Mouse (Mus musculus): Measurements from ENCODE around the gene Ptprm.

Gene Ptprm

DNA sequence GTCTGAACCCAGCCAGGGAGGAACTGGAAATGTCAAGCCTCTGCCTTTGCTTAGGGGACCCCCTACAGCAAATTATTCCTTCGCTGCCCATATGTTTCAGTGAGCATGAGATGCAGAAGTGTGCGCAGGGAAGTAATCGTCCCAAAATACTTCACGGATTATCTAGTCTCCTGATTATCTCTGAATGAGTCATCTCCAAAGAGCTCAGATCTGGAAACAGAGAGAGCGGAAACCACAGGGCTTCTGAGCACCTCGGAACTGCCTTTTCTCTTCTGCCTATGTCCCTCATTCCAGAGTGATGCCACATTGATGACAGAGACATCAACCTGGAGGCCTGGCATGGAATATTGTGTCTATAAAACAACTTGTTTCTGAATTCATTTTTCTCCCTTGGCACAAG is 11.3 kb downstream of the Ptprm start:
- DNase-seq = no peak

DNA sequence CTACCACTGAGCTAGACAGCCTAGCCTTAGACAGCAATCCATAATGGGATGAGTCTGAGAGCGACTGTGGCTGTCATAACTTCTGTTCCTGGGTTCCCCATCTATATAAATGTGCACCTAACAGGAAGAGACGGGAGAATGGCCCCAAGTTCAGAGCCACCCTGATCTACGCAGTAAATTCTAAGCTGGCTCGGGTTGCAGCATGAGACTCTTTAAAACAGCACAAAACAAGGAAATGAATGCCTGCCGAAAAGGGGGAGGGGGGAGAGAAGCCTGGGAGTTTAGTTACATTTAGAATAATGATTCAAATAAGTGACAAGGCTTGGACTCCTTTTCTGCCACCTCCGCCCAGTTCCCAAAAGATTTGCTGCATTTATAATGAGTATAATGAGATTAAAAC is 13.9 kb downstream of the Ptprm start:
- DNase-seq = no peak

DNA sequence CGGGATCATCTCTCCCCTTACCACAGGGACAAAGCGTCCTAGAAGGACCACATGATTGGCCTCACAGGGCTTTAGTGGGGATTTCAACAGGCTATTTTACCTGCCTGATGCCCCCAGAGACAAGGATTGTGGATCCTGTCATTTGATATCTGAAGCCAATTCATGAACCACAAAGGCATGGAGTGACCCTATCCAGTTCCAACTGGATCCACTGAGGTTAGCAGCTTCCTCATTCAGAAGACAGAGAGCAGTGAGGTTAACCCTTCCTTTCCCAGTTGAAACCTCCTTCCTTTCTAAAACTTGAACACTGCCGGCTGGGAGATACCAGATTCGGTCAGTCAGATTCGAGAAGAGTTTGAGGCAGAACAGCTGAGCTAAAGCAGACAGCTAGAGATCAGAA is 14.7 kb downstream of the Ptprm start:
- DNase-seq = no peak

DNA sequence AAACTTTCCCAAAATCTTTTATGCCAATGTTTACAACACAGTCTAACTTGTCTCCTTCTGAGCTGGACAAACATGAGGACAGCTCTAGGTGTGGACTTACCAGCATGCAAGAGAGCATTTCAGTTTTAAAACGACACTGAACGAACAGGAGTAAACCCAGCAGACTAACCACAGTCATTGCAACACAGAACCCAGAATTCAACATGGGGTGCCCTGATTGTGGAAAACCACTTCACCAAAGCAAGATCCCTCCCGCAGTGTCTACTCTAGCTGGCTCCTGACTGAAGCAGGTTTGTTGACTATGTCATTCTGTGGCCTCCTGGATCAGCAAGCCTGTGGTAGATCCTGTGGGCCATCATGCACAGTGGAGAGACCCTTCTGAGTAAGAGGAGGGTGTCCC is 19.9 kb downstream of the Ptprm start:
- DNase-seq = no peak

DNA sequence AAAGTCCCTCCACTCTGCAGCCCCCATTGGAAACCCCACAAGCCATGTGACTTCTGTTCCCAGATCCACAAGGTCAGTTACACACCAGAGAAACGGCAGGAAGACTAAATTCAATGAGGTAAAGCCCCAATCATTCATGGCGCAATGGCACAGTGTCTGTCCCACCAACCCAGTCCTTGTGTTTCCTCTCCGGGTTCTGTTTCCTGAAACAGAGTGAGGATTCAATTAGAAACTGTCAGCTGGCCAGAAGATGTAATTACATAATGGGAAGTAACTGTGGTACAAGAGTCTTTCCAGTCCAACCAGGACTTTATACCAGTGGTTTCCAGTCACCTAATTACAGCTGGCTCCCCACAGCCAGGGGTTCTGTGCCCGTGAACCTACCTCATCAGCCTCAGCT is 24.8 kb downstream of the Ptprm start:
- DNase-seq = no peak

DNA sequence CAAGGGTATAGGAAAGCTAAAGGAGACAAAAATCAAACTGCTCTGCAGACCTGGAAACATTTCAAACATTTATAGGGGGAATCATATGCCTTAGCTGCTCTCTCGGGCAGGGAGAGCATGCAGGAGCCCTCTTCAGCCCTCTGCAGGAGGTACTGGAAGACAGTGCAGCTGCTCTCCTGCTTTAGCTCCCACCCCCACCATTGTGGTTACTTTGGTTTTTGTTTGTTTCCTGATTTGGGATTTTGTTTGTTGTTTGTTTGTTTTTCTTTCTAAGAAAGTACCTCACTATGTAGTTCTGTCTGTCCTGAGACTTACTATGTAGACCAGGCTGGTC is 29.8 kb downstream of the Ptprm start:
- DNase-seq = no peak

DNA sequence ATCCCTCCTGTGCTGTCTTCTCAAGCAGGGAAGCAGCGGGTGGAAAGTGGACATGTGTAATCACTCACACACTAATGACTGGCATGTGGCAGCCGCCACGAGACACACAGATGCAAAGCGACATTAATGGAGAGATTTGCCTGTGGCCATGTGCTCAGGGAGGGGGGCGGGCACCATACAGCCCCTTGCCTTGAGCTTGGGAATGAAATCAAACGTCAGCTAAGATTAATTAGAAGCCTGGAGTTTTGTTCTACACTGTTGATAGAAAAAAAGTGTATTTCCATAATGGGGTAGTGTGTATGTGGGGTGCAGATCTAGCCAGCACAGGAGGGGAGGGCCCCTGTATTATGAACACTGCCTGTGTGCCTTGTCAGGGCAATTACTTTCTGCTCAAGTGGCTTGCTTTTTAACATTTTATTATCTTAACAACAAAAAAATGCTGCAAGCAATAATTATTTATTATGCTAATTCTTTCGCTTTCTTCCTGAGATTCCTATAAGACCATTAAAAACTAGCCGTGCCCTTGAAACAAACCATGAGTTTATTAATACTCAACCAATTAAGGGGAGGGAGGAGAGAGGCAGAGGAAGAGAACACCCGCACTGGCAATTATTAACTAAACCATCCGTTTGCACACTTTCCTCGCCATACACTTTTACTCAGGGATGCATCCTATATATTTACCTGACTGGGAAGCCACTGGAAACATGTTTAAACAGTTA is 30.3 kb downstream of the Ptprm start:
- no peak for DNase-seq

DNA sequence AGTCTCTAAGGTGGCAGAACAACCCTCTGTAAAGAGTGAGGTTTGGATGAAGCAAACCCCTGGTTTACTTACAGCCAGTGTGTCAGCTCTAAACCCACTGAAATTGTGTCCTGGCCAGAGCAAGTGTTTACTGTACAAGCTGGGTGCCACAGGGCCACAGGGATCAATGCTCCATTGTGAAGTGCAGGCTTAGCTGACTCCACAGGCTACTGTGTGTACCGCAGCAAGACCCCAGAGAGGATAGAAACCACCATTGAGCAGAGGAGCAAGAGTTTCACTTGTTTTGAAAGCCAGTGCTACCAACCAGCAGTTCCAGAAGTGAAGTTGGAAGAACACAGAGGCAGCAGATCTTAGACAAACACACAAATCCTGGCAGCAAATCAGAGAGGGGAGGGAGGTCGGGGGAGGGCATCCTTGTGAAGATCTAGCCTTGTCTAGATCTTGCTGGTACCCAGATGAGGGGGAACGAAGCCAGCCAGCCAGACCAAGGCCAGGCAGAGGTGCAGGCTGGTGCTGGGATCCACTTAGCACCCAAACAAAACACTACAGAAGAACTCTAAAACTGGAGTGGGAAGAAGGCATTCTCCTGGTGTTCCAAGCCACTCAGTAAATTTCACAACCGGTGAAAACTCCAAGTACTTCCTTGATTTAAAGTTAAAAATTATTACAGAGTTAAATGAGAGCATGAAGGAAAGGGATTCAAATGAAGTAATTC is 39.6 kb downstream of the Ptprm start:
- no peak for DNase-seq

DNA sequence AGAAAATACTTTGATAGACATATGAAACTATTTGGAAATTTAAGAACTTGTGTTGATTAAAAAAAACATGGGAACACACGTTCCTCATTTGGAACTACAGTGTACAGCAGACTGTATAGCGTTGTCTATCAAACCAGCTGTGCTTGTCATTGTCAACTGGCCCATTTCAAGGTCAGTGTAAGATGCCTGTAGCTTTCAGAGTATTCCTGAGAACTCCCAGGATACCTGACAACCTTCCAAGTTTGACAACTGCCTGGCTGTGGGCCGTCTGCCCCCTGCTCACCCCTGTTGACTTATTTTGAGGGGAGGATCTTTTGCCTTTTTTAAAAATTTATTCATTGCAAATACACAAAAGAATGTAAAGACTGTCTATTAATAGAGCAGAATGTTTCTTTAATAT is 45.8 kb downstream of the Ptprm start:
- DNase-seq = no peak

DNA sequence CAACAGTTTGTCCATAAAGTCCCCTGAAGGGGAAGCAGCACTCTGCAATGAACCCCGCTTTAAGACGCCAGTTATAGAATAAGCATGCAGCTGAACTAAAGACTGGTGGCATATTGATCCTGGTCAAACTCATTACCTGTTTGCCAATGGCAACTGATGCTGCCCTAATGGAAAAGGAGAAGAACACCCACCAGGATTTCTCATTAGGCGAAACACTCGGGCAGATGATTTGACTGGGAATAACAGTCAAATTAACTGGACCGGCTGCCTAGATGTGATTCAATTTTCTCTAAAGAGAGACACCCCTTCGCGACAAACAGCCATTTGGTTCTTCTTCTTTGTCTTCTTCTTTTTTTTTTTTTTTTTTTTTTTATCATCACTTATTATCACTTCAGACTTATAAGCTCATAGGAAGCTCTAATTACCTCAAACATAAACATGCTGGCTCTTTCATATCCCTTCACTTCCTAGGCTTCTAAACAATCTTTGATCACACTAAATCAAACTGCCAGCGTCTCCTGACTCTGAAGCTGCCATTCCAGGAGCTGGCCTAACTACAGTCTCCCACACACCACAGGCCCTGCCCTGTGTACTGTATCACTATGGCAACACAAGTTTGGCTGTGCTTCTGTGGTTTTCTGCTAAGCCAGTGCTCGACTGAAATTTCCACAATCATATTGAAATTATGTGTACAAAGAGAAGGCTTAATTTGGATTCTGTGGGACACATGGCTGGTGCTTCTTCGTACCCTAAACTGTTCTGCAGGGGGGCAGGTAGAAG is 48.0 kb downstream of the Ptprm start:
- DNase-seq = no peak

DNA sequence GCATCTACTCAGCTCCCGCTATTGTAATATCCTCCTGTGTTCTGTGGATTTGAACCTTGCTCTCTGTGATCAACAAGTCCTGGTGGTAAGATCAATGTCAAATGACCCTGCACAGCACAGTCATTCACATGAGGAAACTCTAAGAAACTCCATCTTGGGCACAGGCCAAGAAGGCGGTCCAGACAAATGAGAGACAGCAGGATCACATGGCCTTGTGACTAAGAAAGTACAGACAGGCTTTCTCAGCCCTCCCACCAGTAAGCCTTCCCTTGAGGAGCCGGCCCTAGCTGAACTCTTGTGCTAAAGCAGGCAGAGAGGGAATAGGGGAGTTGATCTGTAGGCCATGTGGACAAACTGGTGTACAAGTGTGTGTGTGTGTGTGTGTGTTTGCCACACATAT is 49.4 kb downstream of the Ptprm start:
- DNase-seq = no peak

DNA sequence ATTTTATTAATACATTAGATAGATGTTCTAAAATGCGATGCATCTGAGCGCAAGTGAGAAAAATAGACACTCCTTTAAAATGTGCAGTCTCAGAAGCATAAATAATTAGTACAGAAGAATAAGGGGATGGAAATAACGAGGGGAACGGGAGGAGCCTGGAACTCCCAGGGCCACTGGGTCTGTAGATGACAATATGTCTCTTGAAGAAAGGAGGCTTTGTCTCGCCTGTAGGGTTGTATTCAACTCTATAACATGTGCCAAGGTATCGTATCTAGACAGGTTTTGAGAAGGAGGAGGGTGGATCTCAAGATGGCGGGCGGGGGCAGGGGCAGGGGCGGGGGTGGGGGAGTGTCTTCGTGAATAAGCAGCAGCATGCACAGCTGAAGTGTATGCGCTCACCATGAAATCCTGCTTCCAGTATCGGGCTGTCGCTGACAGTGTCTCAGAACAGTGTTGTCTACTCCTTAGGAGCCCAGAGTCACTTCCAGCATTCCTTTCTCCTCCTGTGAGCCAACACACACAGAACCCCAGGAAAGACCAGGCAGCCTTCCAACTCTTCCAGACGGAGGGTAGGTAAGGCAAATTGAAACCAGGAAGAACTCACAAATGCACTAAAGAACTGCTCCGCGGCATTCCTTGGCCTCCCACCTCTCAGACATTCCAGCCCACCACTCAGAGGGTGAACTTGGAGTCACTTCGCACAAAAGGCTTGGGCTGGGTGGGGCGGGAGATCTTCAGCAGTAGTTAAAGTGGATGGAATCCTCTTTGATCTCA is 50.7 kb downstream of the Ptprm start:
- DNase-seq = no peak

DNA sequence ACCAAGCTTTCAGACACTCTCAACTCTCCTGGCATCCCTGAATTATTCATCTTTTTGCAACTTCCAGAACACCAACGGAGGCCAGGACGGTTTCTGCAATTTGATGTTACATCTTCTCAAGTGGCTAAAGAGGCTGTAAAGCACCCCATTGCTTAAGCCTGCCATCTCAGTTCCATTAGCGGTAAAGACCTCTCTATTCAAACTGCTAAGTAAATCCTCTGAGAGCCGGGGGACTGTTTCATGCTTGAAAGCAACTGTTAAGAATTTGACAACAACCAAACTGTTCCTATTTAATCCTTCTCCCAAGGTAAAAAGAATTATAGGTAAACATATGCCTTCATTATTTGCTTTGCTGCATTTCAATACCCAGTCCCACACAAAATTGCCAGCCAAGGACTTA is 51.7 kb downstream of the Ptprm start:
- no peak for DNase-seq

DNA sequence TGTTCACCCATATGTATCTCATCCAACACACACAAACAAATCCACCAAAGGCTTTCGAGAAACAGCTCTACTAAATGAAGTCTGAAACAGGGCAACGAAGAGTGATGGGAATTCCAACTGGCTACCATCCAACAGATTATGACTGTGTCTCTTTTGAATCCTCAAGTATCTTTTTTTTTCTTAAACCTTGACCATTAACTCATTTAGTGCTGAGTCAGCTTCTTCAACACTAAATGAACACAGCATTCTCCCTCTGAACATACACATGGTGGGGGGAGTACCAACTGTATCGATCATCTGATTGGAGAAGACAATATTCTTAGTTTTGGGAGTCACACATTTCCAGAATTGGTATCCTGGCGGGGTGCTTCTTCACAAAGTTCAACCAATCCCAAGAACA is 52.2 kb downstream of the Ptprm start:
- DNase-seq = no peak

DNA sequence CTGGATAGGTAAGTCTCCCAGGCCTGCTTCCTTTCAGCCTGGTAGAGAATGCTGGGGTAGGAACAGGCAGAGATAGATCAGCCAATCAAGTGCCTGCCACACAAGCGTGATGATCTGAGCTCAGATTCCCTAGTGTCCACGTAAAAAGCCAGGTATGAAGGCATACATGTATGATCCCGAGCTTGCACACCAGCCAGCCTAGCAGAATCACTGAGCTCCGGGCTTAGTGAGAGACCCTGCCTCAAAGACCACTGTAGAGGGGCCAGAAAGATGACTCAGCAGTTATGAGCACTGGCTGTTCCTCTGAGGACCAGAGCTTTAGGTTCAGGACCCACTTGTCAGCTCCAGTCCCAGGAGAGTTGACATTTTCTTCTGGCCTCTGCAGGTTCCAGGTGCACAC is 52.9 kb downstream of the Ptprm start:
- no peak for DNase-seq

DNA sequence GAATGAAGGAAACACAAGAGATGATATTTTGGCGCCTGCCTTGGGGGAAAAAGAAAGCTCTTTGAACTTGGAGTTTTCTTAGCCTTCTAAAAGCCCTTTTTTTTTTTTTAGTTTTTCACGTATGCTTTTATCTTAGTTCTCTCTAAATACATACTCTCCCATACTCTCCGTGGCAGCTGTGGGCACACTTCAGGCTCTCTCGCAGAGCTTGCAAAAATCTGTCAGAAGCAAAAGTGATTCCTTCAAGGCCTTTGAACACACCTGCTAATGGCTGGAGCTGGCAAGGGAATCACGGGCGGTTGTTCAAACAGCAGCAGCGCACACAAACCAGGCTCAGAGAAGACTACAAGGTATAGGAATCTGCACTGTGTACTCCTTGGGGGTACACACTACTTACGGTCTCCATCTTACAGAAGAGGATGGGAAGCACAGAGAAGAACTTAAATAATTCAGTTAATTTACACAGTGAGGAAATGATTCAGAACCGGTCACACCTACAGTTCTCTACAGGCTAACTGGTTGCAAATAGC is 55.9 kb downstream of the Ptprm start:
- no peak for DNase-seq

DNA sequence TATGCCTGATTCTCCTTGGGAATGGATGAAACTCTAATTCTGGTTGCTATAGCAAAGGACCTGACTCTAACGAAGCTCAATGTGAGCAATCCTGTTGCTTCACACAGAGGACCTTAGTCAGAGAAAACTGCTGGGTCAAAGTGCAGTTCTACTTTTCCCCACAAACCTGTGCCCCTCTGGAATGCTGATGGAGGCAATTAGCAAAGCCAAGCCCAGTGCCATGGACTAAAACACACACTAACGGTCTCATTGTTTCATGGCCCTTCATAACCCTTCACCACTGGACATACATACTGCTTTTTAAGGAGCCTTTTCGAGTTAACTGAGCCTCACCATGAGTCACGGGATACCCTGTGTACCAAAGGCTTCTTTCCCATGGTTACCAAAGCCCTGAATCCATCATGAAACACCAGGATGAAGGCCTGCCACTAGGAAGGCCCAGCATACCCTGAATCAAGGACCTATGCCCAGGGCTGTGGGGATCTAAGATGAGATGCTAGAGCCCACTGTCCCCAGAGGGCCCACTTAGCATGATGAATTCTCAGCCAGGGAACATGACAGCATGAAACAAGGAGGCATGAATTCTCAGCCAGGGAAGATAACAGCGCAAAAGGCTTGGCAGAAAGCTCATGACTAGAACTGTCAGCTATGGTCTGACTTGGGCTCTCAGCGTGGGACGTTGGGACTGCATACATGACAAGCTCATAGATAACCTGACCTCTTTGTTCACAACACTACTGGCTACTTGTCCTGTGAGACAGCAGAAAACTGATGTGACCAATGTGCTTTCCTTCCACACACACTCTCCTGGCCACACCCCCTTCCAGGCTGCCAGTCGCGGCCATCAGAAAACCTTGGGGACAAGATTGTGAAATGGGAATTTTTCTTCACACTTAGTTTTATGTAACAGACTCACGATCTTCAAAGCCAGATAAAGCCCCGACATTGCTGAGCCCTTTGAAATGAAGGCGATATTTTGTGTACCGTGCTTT is 57.4 kb downstream of the Ptprm start:
- DNase-seq = no peak

DNA sequence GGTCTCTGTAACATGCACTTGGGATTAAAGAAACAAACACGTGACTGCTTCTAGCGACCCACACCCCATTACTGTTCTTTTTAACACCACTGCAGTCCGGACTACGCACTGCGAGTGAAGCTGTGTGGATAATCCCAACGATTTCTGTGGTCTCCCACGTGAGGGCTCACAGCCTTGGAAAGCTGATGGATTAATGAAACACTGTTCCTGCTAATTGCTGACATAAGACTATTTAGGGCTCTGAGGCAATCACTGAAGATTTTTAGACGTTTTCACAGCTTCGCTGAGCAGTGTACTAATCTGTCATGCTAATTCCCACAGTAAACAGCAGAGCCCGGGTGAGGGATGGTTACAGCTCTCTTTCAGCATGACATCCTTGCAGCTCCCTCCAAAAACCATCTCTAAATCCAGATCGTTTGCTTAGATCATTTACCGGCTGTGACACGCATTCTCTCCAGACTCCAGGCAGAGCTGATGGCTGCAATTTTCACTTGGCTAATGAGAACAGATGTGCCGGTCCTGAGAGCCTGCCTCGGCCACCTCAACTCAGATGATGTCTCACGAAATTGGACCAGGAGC is 63.5 kb downstream of the Ptprm start:
- no peak for DNase-seq

DNA sequence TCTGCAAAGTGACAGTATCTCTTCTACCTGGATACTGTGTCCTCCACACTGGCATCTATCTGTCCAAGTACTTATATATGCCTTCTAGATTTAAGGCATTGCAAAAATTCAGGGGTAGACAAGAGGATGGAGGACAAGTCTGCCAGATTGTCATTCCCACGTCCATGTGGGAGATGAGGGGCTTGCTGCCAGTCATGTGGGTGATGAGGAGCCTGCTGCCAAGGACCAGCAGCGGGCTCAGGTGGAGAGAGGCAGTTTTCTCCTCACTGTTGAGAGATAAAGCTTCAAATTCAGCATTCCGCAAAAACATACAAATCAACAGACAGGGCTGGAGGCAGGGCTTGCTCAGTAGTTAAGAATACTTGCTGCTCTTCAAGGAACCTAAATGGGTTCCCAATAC is 66.8 kb downstream of the Ptprm start:
- no peak for DNase-seq

DNA sequence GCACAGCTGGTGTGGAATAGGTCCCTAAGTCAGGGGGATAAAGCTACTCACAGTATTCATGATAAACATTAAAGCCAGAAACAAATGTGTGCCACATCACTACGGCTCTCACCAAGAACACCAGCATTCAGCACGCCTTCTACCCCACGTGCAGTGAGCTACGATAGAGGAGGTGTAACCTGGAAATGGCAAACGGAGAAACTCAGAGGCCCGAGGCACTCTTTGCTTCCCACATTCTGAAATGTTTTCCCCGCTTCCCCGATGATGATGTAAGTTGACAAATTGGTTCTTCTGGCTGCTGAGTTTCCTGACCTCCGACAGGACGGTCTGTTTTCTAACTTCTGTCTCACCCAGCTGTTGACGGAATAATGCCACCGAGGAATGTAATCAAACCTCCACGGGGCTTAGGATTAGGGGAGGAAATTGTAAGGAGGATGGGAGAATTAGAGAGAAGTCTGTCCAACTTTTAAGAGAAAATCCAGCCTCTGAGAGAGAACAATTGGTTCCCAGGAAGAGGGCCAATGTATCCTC is 72.6 kb downstream of the Ptprm start:
- DNase-seq = no peak

Measured in liver (tissue).